Mouse (Mus musculus) CH12.LX (cell line): Measurements from ENCODE around the gene Pde1b. TPM values are rescaled to one million over a fixed set of nuclear protein-coding genes. Genes with fewer than 3 reads are reported as not detected.

Experiments
- DNase-seq: peaks from one replicate; pipeline ENCODE4 v3.0.0-alpha.2; 2013; ENCODE audit errors: extremely low read depth
- H3K27ac ChIP-seq: 2 replicates; pipeline ENCODE4 v1.5.1; 2012; ENCODE audit warnings: low read depth, mild to moderate bottlenecking, control low read depth, moderate library complexity; ENCODE audit not compliant: insufficient read depth
- H3K27me3 ChIP-seq: replicated peaks from 2 replicates; pipeline ENCODE3; 2012; ENCODE audit warnings: inconsistent platforms
- H3K36me3 ChIP-seq, 2 experiments: replicated peaks in 1 of 2; 2 replicates each; pipeline versions ENCODE3 to v1.6.1; 2012; ENCODE audit warnings: inconsistent platforms in 1 of 2, low read length in 1 of 2, mild to moderate bottlenecking in 1 of 2, mixed read lengths in 1 of 2, moderate library complexity in 1 of 2; ENCODE audit not compliant: control insufficient read depth in 1 of 2, insufficient read depth in 1 of 2
- H3K4me1 ChIP-seq, 2 experiments: 2 replicates each; pipeline ENCODE4 v1.6.1; 2012; ENCODE audit warnings: inconsistent platforms in 1 of 2, moderate library complexity in 1 of 2; ENCODE audit not compliant: insufficient read depth in 2 of 2, control insufficient read depth in 1 of 2
- H3K4me2 ChIP-seq: 2 replicates; pipeline ENCODE4 v1.6.1; 2012; ENCODE audit warnings: low read depth, mild to moderate bottlenecking, control low read depth; ENCODE audit not compliant: poor library complexity, insufficient read depth, severe bottlenecking
- H3K4me3 ChIP-seq, 3 experiments: fragments of 150-350 bp in 1 of 3; sonication (generic) in 1 of 3; replicated peaks in 1 of 3; 2 replicates each; pipeline versions ENCODE3 to v1.5.1; 2011 to 2012; ENCODE audit warnings: low read depth in 2 of 3, low read length in 2 of 3, mild to moderate bottlenecking in 2 of 3, moderate library complexity in 2 of 3, control low read depth in 1 of 3, improper control_type of control experiment in 1 of 3, inconsistent platforms in 1 of 3, mixed read lengths in 1 of 3; ENCODE audit not compliant: poor library complexity in 1 of 3
- H3K79me2 ChIP-seq: replicated peaks from 2 replicates; pipeline ENCODE4 v1.6.1; 2012; ENCODE audit warnings: mild to moderate bottlenecking, moderate library complexity; ENCODE audit not compliant: control insufficient read depth, poor library complexity, insufficient read depth, severe bottlenecking; ENCODE audit errors: extremely low read depth
- H3K9ac ChIP-seq: 2 replicates; pipeline ENCODE4 v1.6.1; 2012; ENCODE audit warnings: low read depth, mild to moderate bottlenecking, control low read depth, moderate library complexity; ENCODE audit not compliant: insufficient read depth
- H3K9me3 ChIP-seq: replicated peaks from 2 replicates; pipeline ENCODE3; 2012; ENCODE audit warnings: low read length, inconsistent platforms, mixed read lengths
- BHLHE40 ChIP-seq: IDR thresholded peaks from 2 replicates; pipeline ENCODE4 v1.6.1; 2011; ENCODE audit warnings: mild to moderate bottlenecking, low read depth, low read length, improper control_type of control experiment
- CHD1 ChIP-seq: IDR thresholded peaks from 2 replicates; pipeline ENCODE4 v1.6.1; 2012; ENCODE audit warnings: low read depth, low read length, improper control_type of control experiment, inconsistent platforms
- CTCF ChIP-seq, 2 experiments: IDR thresholded peaks in 1 of 2; conservative IDR thresholded peaks in 1 of 2; 2 replicates each; pipeline ENCODE4 v1.5.1; 2011 to 2012; ENCODE audit warnings: low read depth in 2 of 2, low read length in 2 of 2, improper control_type of control experiment in 1 of 2, inconsistent platforms in 1 of 2, mild to moderate bottlenecking in 1 of 2, moderate library complexity in 1 of 2
- E2F4 ChIP-seq: IDR thresholded peaks from 2 replicates; pipeline ENCODE4 v1.6.1; 2011; ENCODE audit warnings: low read depth, low read length, improper control_type of control experiment; ENCODE audit not compliant: insufficient replicate concordance
- ELF1 ChIP-seq: IDR thresholded peaks from 2 replicates; pipeline ENCODE4 v1.6.1; 2014; ENCODE audit warnings: low read depth, mild to moderate bottlenecking, inconsistent platforms, low read length, improper control_type of control experiment
- ETS1 ChIP-seq: conservative IDR thresholded peaks from 2 replicates; pipeline ENCODE4 v1.6.1; 2012; ENCODE audit warnings: low read depth, mild to moderate bottlenecking, inconsistent platforms, low read length, improper control_type of control experiment, moderate library complexity
- IRF4 ChIP-seq: IDR thresholded peaks from 2 replicates; pipeline ENCODE4 v1.6.1; 2014; ENCODE audit warnings: low read depth, mild to moderate bottlenecking, inconsistent platforms, low read length, improper control_type of control experiment
- JUN ChIP-seq: IDR thresholded peaks from 2 replicates; pipeline ENCODE4 v1.6.1; 2011; ENCODE audit warnings: low read depth, mild to moderate bottlenecking, low read length, improper control_type of control experiment, moderate library complexity; ENCODE audit not compliant: insufficient read depth
- JUND ChIP-seq: conservative IDR thresholded peaks from 2 replicates; pipeline ENCODE4 v1.6.1; 2011; ENCODE audit warnings: low read depth, low read length, improper control_type of control experiment
- KAT2A ChIP-seq: IDR thresholded peaks from 2 replicates; pipeline ENCODE4 v1.6.1; 2012; ENCODE audit warnings: low read length, improper control_type of control experiment, inconsistent platforms; ENCODE audit not compliant: insufficient replicate concordance
- MAFK ChIP-seq: IDR thresholded peaks from 2 replicates; pipeline ENCODE4 v1.6.1; 2011; ENCODE audit warnings: low read length, improper control_type of control experiment; ENCODE audit not compliant: insufficient replicate concordance
- MAX ChIP-seq: IDR thresholded peaks from 2 replicates; pipeline ENCODE4 v1.6.1; 2011; ENCODE audit warnings: low read length, improper control_type of control experiment
- MYC ChIP-seq: IDR thresholded peaks from 2 replicates; pipeline ENCODE4 v1.6.1; 2011; ENCODE audit warnings: low read depth, mild to moderate bottlenecking, improper control_type of control experiment, low read length
- NELFE ChIP-seq: IDR thresholded peaks from 2 replicates; pipeline ENCODE4 v1.6.1; 2011; ENCODE audit warnings: low read depth, low read length, improper control_type of control experiment
- PAX5 ChIP-seq: IDR thresholded peaks from 2 replicates; pipeline ENCODE4 v1.6.1; 2012; ENCODE audit warnings: low read length, inconsistent platforms, mixed read lengths
- POLR2A ChIP-seq: IDR thresholded peaks from 2 replicates; pipeline ENCODE4 v1.6.1; 2011; ENCODE audit warnings: low read depth, mild to moderate bottlenecking, improper control_type of control experiment, low read length
- POLR2AphosphoS2 ChIP-seq: IDR thresholded peaks from 2 replicates; pipeline ENCODE4 v1.6.1; 2011; ENCODE audit warnings: low read depth, low read length, improper control_type of control experiment
- SIN3A ChIP-seq: IDR thresholded peaks from 2 replicates; pipeline ENCODE4 v1.6.1; 2012; ENCODE audit warnings: low read length, improper control_type of control experiment, inconsistent platforms
- TCF12 ChIP-seq: IDR thresholded peaks from 2 replicates; pipeline ENCODE4 v1.6.1; 2014; ENCODE audit warnings: low read depth, mild to moderate bottlenecking, inconsistent platforms, low read length, improper control_type of control experiment
- USF1 ChIP-seq: IDR thresholded peaks from 2 replicates; pipeline ENCODE4 v1.6.1; 2014; ENCODE audit warnings: low read depth, mild to moderate bottlenecking, inconsistent platforms, low read length, improper control_type of control experiment
- USF2 ChIP-seq: conservative IDR thresholded peaks from 2 replicates; pipeline ENCODE4 v1.6.1; 2011; ENCODE audit warnings: low read depth, low read length, improper control_type of control experiment
- ZMIZ1 ChIP-seq: IDR thresholded peaks from 2 replicates; pipeline ENCODE4 v1.6.1; 2012; ENCODE audit warnings: low read depth, mild to moderate bottlenecking, inconsistent platforms, low read length, improper control_type of control experiment
- ZNF384 ChIP-seq: IDR thresholded peaks from 2 replicates; pipeline ENCODE4 v1.6.1; 2012; ENCODE audit warnings: low read depth, low read length, improper control_type of control experiment, inconsistent platforms
- dilution Hi-C: fragments of 300-500 bp; cut with MboI; formaldehyde crosslinking; loops from 2 replicates; pipeline ENCODE4 v1.14.3; 2020; ENCODE audit warnings: low sequenced_read_pairs; ENCODE audit not compliant: extremely low pct_unique_long_range_greater_than_20kb, extremely low pct_ligation_motif_present
- in situ Hi-C: fragments of 300-500 bp; cut with MboI; formaldehyde crosslinking; loops from 3 replicates; pipeline ENCODE4 v1.14.3; 2019; ENCODE audit warnings: low sequenced_read_pairs, low pct_ligation_motif_present, low pct_unique_long_range_greater_than_20kb, mixed read lengths
- polyA plus RNA-seq: library from polyadenylated mRNA; unstranded; fragments of >175 nt; gene quantifications from 2 replicates; pipeline ENCODE4 v1.2.1, GENCODE M21; 2012; ENCODE audit warnings: low read depth; ENCODE audit not compliant: insufficient read length
- total RNA-seq, 2 experiments: library from RNA; depleted of rRNA; stranded (reverse); fragments of 300-350 nt in 1 of 2; fragments of >200 nt in 1 of 2; gene quantifications; 2 replicates each; pipeline ENCODE4 v1.2.3; 2012 to 2014

Pde1b gene
- total and polyA plus RNA-seq, 3 experiments = 14.2 to 36.7 (median 15.0) TPM

GRCm38 (mm10) chr15:103454449-103454848, 48.4 kb upstream of the Pde1b start:
- peak overlapping the region; percentile 96 for H3K9ac ChIP-seq
- dilution Hi-C loops = no loop called here
- peak overlapping the region; percentile 88 for H3K4me2 ChIP-seq
- H3K4me3 ChIP-seq = peak overlapping the region; percentile 71 to 81 (median 73)
- TF ChIP-seq ELF1 (peak; percentile 74), PAX5 (no peak), SIN3A (peak; percentile 52), BHLHE40 (no peak), POLR2A (no peak), KAT2A (no peak), ZMIZ1 (no peak), MYC (0 out of 2 replicates have a peak, but pooled peaks have one; percentile 23), ETS1 (no peak), IRF4 (no peak)
- TF ChIP-seq, all 38 proteins: peak for 3
- Histone ChIP-seq H3K4me1 (peaks cover 5 to 32% of the 10 kb centered on the region in 2 experiments), H3K36me3 (peaks cover 12 to 39% of the 10 kb centered on the region in 2 experiments), H3K9me3 (no peaks in the 10 kb centered on the region), H3K27ac (no peak overlapping the region), H3K79me2 (peaks cover 32% of the 10 kb centered on the region), H3K27me3 (no peaks in the 10 kb centered on the region)
- DNase-seq = peak; percentile 65
- in situ Hi-C loops = no loop called here

- H3K79me2 ChIP-seq = peaks cover 5% of the 10 kb centered on the region
- no peak overlapping the region for H3K4me2 ChIP-seq
- TF ChIP-seq TCF12 (no peak), CHD1 (no peak), MAX (no peak), POLR2AphosphoS2 (no peak), E2F4 (no peak), JUND (no peak), NELFE (no peak), MAFK (no peak), JUN (no peak), ZNF384 (no peak), CTCF (conservative IDR thresholded peaks at IDR 0.05 in 1 of 2, IDR thresholded peaks at IDR 0.05 in 1 of 2; ENCODE audit: low read depth in 2 of 2, low read length in 2 of 2) (no peak), USF1 (no peak), USF2 (no peak), BHLHE40 (no peak)
- H3K4me1 ChIP-seq = peaks cover 0 to 22% of the 10 kb centered on the region in 2 experiments; a peak in 2 of 4 replicates
- H3K27ac ChIP-seq = no peak overlapping the region
- DNase-seq = no peak
- H3K9me3 ChIP-seq = no peaks in the 10 kb centered on the region
- dilution Hi-C loops = no loop called here
- in situ Hi-C loops = no loop called here
- no peak overlapping the region for H3K4me3 ChIP-seq
- H3K9ac ChIP-seq = no peak overlapping the region
- H3K27me3 ChIP-seq = no peaks in the 10 kb centered on the region
- peaks cover 56 to 91% of the 10 kb centered on the region in 2 experiments for H3K36me3 ChIP-seq
These were observed 40.1 kb upstream of the Pde1b start for GRCm38 (mm10) chr15:103462539-103463261.
